Mouse (Mus musculus): ENCODE measurements around the gene Glt8d1.

Gene Glt8d1

GRCm38 (mm10) chr14:31001307-31002205, at the start of gene Glt8d1, which contains the start of gene Spcs1:
TSS of gene Glt8d1 (plus strand) at chr14:31001400.
TSS of gene Spcs1 (minus strand) at chr14:31001672.
- DNase-seq (ENCODE audit: extremely low spot score, low read depth, low spot score): no peak

GRCm38 (mm10) chr14:30958517-30958916, 42.7 kb upstream of the Glt8d1 start:
- DNase-seq (ENCODE audit: extremely low spot score, low read depth, low spot score): no peak

- no peak for DNase-seq (ENCODE audit: extremely low spot score, low read depth, low spot score)
Measured at GRCm38 (mm10) chr14:30959031-30959430, 42.2 kb upstream of the Glt8d1 start.

- no peak for DNase-seq (ENCODE audit: extremely low spot score, low read depth, low spot score)
Measured at GRCm38 (mm10) chr14:30960366-30960765, 40.8 kb upstream of the Glt8d1 start.

- DNase-seq (ENCODE audit: extremely low spot score, low read depth, low spot score): no peak
Measured at GRCm38 (mm10) chr14:30974204-30974603, 27.0 kb upstream of the Glt8d1 start.

GRCm38 (mm10) chr14:30976222-30976621, 25.0 kb upstream of the Glt8d1 start:
- no peak for DNase-seq (ENCODE audit: extremely low spot score, low read depth, low spot score)

GRCm38 (mm10) chr14:30996417-30996816, 4.8 kb upstream of the Glt8d1 start:
- DNase-seq (ENCODE audit: extremely low spot score, low read depth, low spot score): no peak

GRCm38 (mm10) chr14:31000356-31000755, 844 bp upstream of the Glt8d1 start:
- no peak for DNase-seq (ENCODE audit: extremely low spot score, low read depth, low spot score)

GRCm38 (mm10) chr14:31000816-31001306, 339 bp upstream of the Glt8d1 start:
- DNase-seq (ENCODE audit: extremely low spot score, low read depth, low spot score): no peak

- no peak for DNase-seq (ENCODE audit: extremely low spot score, low read depth, low spot score)
Measured at GRCm38 (mm10) chr14:31004527-31004926, 3.3 kb downstream of the Glt8d1 start.

GRCm38 (mm10) chr14:31006779-31007178, 5.6 kb downstream of the Glt8d1 start:
- no peak for DNase-seq (ENCODE audit: extremely low spot score, low read depth, low spot score)

GRCm38 (mm10) chr14:31011588-31011987, 10.4 kb downstream of the Glt8d1 start:
- DNase-seq (ENCODE audit: extremely low spot score, low read depth, low spot score): no peak

GRCm38 (mm10) chr14:31013928-31014327, 12.7 kb downstream of the Glt8d1 start:
- DNase-seq (ENCODE audit: extremely low spot score, low read depth, low spot score): no peak

GRCm38 (mm10) chr14:31016063-31016462, 14.9 kb downstream of the Glt8d1 start:
- no peak for DNase-seq (ENCODE audit: extremely low spot score, low read depth, low spot score)

- no peak for DNase-seq (ENCODE audit: extremely low spot score, low read depth, low spot score)
Measured at GRCm38 (mm10) chr14:31017854-31018253, 16.7 kb downstream of the Glt8d1 start.

- DNase-seq (ENCODE audit: extremely low spot score, low read depth, low spot score): peak; percentile 52
Measured at GRCm38 (mm10) chr14:31018860-31019291, 17.7 kb downstream of the Glt8d1 start, which contains the start of the genes Pbrm1 and Gnl3. TSS of gene Pbrm1 (plus strand) at chr14:31019138. TSS of gene Gnl3 (minus strand) at chr14:31019152.

GRCm38 (mm10) chr14:31019331-31020205, 18.4 kb downstream of the Glt8d1 start:
- DNase-seq (ENCODE audit: extremely low spot score, low read depth, low spot score): no peak

GRCm38 (mm10) chr14:31022579-31022978, 21.4 kb downstream of the Glt8d1 start:
- DNase-seq (ENCODE audit: extremely low spot score, low read depth, low spot score): no peak

- DNase-seq (ENCODE audit: extremely low spot score, low read depth, low spot score): no peak
Measured at GRCm38 (mm10) chr14:31025785-31026184, 24.6 kb downstream of the Glt8d1 start.

GRCm38 (mm10) chr14:31045296-31045695, 44.1 kb downstream of the Glt8d1 start:
- no peak for DNase-seq (ENCODE audit: extremely low spot score, low read depth, low spot score)

GRCm38 (mm10) chr14:31045817-31046216, 44.6 kb downstream of the Glt8d1 start:
- no peak for DNase-seq (ENCODE audit: extremely low spot score, low read depth, low spot score)

Data from hindlimb bud, embryonic 11.5 days (tissue).